Mouse (Mus musculus): ENCODE data around the gene Ldhd.

Ldhd gene

DNA sequence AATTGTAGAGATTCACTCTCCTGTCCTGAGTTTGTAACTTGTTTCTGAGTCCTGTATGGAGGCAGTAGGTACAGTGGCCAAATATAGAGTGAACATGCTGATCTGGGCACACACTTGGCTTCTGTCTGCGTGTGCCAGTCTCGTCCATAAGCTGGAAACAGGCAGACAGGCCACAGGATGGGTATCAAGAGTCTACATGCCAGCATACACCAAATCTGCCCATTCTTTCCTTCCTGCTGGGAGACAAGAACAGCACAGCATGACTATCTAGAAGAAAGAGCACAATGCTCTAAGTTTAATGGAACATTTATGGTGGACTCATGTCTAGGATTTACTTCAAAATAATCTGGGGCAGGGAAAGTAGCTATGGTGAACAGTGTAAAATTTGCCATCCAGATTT is 35.2 kb downstream of the Ldhd start:
- ATAC-seq (ENCODE audit: low TSS enrichment): no peak

DNA sequence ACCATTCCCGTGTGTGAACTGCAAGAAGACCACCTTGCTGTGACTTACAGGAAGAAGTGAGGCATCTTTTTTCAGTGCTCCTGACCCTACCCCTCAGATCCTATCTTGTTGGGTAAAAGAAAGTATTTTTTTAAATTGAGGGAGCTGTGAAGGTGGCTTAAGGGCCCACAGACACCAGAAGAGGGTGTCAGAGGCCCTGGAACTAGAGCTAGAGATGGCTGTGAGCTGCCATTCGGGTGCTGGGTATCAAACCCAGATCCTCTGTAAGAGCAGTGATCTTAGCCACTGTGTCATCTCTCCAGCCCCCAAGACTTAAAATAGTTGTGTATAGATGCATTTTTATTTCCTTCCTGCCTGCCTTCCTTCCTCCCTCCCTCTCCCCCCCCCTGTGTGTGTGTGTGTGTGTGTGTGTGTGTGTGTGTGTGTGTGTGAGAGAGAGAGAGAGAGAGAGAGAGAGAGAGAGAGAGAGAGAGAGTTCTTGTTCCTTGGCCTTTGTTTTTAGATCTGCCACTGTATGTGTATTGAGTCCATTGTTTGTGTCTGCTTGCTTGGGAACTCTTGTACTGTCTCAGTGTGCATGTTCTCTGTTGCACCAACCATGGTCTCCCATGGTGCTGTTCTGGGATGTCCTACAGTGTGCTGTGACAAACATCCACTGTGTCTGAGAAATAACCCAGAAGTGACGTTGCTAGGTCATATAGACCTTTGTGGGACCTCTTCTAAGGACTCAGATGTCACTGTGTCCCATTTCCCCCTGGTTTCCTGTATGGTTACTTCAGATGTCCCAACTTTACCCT is 35.9 kb downstream of the Ldhd start:
- no peak for ATAC-seq (ENCODE audit: low TSS enrichment)

- ATAC-seq (ENCODE audit: low TSS enrichment): peak; percentile 71
Observed at GRCm38 (mm10) chr8:111592390-111592910, 37.7 kb downstream of the Ldhd start.

DNA sequence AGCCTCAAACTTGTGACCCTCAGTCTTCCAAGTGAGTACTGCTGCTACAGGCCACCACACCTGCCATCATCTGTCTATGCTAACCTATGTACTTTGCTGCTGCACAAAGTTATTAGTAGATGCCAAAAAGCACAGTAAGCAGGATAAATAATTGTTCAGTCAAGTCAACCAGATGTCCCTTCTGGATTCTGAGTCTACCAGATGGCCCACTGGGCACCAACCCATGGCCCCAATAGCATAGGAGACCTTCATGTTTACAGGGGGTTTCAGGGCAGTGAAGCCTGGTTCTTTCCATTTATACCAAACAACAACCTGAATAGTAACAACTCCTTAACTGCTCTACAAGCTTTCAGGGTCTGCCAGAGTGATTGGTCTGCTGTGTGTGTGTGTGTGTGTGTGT is 39.0 kb downstream of the Ldhd start:
- no peak for ATAC-seq (ENCODE audit: low TSS enrichment)

DNA sequence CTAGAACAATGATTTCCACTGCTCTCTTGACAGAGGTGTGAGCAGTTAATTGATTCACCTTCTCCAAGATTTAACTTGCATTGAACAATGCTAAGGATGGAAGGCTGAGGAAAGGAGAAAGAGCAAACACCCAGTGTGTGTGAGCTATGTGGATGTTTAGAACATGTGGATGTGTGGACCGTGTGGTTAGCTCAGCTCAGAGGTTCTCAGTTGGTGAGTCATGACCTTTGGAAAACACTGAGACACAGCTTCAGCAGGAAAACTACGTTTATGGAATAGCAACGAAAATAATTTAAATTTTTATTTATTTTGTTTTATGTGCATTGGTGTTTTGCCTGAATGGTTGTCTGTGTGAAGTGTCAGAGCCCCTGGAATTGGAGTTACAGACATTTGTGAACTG is 40.0 kb downstream of the Ldhd start:
- ATAC-seq (ENCODE audit: low TSS enrichment): no peak

DNA sequence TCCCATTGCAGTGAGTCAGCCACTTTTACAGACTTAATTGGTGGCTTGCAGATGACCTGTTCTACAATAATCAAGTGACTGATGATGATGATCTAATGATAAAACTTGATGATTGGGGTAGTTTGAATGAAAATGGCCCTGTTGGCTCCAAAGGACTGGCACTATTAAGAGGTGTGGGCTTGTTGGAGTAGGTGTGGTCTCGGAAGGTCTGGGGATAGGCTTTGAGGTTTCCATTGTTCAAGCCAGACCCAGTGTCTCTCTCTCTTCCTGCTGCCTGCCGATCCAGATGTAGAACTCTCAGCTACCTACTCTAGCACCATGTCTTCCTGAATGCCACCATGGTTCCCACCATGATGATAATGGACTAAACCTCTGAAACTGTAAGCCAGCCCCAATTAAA is 41.8 kb downstream of the Ldhd start:
- ATAC-seq (ENCODE audit: low TSS enrichment): no peak

DNA sequence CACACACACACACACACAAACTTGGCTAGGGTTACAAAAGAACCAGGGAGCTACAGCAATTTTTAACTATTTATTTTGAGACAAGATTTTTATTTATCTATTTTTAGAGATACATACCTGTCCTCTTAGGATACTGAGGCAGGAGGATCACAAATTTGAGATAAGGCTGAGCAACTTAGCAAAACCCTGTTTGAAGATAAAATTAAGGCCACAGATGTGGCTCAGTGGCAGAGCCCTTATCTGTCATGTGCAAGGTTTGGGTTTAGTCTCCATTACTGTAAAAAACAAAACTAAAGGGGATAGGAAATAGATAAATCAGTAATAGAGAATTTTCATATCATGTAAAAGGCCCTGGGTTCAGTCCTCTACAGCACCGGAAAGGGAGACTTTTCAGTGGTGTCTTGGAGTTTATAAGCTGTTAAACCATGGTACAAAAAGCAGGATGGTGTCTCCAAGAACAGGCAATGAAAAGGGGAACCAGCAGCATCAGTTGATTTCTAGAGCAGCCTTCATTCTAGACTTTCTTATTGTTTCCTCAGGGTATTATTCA is 42.6 kb downstream of the Ldhd start:
- no peak for ATAC-seq (ENCODE audit: low TSS enrichment)

DNA sequence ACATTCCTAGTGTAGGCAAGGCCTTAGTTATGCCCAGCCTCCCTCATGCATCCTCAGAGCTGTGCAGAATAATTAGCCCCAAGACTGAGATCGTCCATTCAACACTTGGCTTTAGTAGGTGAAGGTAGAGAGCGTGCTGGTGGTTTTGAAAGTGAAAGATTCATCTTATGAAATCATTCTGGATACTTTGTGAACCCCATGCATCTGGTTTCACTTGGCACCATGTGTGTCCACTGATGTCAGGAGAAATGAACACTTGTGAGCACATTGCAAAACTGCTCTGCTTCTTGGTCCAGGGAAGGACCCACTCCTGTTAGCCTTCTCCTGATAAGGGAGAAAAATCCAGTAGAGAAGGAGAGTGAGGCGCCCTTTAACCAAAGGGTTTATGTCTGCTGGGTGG is 45.2 kb downstream of the Ldhd start:
- no peak for ATAC-seq (ENCODE audit: low TSS enrichment)

- no peak for ATAC-seq (ENCODE audit: low TSS enrichment)
Observed at GRCm38 (mm10) chr8:111582386-111582785, 47.8 kb downstream of the Ldhd start.

DNA sequence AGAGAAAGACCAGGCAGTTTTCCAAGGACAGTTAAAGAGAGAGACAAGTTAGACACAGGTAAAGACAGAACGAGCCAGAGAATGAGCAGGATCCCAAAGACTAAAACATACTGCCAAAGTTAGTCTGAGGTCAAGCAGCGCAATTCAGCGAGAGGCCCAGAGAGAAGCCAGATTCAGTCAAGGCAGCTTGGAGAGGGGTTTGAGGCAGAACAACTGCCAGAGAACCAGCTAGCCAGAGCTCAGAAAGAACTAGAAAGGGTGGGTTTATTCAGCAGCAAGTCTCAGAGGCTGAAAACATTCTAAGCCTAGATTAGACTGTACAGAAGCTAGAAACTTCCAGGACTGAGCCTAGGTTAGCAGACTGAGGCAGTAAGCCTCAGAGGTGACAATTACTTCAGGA is 49.9 kb downstream of the Ldhd start:
- ATAC-seq (ENCODE audit: low TSS enrichment): no peak

GRCm38 (mm10) chr8:111579318-111579717 is 50.9 kb downstream of the Ldhd start:
- ATAC-seq (ENCODE audit: low TSS enrichment): no peak

DNA sequence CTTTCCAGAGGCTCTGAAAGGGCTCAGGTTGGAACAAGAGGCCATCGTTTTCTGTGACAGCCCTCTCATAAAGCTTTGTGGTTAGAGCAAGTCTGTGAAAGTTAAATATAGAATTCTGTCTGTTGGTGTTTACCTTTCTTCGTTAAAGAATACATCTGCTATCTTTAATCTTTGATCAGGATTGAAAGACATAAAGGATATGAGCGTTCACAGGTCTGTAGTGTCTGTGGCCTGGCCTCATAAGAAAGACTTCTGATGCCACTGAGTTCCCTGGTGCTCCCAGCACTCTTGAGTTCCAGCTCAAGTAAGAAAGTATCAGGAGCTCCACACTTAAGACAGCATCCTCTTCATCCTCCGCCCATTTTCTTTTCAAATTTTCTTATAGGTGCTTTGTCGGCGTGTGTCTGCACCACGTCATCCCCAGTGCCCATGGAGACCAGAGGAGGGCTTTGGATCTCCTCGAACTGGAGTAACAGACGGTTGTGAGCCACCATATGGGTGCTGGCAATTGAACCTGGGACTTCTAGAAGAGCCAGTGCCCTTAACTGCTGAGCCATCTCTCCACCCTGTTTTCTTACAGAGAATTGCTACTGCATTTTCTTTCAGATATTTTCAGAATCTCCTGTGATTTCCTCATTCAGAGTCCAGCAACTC is 52.2 kb downstream of the Ldhd start:
- no peak for ATAC-seq (ENCODE audit: low TSS enrichment)

DNA sequence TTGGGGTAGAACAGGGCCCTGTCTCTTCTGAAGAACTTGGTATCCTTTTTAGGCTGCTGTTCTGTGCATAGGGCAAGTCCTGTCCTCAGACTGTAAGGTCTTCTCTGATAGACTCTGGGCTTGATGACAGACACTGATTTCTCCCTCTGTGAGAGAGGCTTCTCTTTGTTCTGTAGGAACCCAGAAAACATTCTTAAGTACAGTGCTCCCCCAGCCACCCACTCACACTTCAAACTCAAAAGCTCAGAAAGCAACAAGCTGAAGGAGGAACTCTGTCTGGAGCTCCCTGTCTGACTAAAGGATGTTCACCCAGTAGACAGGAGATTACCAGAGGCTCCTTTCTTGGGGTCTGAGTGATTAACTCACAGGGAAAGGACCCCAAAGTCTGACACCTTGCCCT is 53.7 kb downstream of the Ldhd start:
- peak; percentile 53; the same call in 1 of the 2 replicates for ATAC-seq (ENCODE audit: low TSS enrichment)

DNA sequence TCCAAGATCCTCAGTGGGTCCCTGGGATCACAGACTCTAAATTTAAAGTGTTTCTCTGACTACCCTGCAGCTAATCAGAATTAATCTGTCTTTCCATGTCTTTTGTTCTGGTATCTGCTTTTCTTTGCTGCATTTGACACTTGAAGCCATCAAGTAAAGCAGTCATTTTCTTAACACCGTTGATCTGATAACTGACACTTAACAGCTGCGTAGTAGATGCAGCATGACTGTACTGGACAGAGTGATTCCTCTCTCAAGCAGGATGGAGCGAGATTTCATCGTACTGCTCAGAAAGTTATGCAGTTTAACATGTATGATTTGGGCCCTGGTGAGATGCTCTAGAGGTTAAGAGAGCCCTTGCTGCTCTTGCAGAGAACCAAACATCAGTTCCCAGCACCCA is 54.7 kb downstream of the Ldhd start:
- no peak for ATAC-seq (ENCODE audit: low TSS enrichment)

DNA sequence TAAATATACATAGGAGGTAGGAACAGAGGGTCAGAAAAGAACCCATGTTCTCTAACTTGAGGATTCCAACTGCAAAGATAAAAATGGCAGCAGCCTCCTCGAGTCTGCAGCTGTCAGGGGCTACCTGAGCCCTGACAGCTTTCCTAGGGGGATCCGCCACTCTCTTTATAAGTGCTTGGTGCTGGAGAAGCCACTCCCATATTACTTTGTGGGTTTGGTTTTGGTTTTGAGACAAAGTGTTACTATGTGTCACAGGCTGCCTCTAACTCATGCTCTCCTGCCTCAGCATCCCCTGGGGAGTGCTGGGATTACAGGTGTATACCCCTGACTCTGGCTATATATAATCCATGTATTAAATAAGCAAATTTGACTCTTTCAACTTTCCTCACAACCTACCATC is 56.2 kb downstream of the Ldhd start:
- ATAC-seq (ENCODE audit: low TSS enrichment): no peak; the same call in 1 of the 2 replicates
